Mouse (Mus musculus) ovary, adult 2 months (tissue): ENCODE measurements around the gene Cypt3. TPM values are rescaled to one million over a fixed set of nuclear protein-coding genes. Genes with fewer than 3 reads are reported as not detected.

Experiments used
- polyA plus RNA-seq: library from polyadenylated mRNA; depleted of rRNA; stranded (reverse); fragments of >200 nt; gene quantifications from 2 replicates; pipeline ENCODE4 v1.2.3, GENCODE M21; 2012; rRNA removed

Cypt3 gene
- not detected in 2 replicates for polyA plus RNA-seq

GRCm38 (mm10) chrX:153558293-153558692, at the start of gene Cypt3:
Gene Cypt3 (plus strand): TSS chrX:153558593.

Other genes with a start within 250 kb of the Cypt3 start
- gene Ubqln2, start 60.4 kb upstream of the Cypt3 start, polyA plus RNA-seq, result 62.4 and 69.5 TPM in 2 replicates
- 2.5 and 2.9 TPM in 2 replicates for gene Kctd12b, start 137.8 kb downstream of the Cypt3 start, polyA plus RNA-seq
- 25.9 and 39.7 TPM in 2 replicates for gene Nbdy, start 165.0 kb downstream of the Cypt3 start, polyA plus RNA-seq